Mouse (Mus musculus) small intestine, adult 2 months (tissue): ENCODE data around the gene Zfp827.

ENCODE experiments used
- CTCF ChIP-seq: fragments of 200-500 bp; IDR thresholded peaks from 2 replicates; pipeline ENCODE4 v1.5.1; 2012; ENCODE audit warnings: low read depth, mild to moderate bottlenecking, control low read depth, inconsistent platforms, low read length, moderate library complexity, mixed read lengths; ENCODE audit not compliant: insufficient replicate concordance, insufficient read length; ENCODE audit errors: extremely low read depth
- POLR2A ChIP-seq: fragments of 200-500 bp; IDR thresholded peaks from 2 replicates; pipeline ENCODE4 v1.6.1; 2012; ENCODE audit warnings: low read depth, mild to moderate bottlenecking, control low read depth, inconsistent platforms, low read length, moderate library complexity

DNA sequence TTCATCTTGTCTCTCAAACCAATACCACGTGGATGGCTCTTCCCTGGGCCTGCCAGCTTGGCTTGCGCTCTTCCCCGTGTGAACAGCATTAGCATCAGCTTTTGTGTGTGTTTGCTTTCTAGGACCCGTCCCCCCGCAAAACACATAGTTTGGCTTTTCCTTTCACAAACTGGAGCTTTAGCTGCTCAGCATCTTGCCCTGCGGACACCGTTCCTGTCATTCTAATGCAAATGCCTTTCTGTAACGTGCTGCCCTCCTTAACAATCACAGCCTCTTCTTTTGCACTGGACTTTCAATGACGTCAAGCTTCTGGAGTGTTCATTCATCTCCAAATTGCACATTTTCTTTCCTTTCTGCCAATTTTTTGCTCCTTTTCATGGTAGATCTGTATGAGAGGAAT lies 196.1 kb downstream of the Zfp827 start:
- TF ChIP-seq POLR2A, result no peak
- no peak for TF ChIP-seq CTCF
